Mouse (Mus musculus): ENCODE measurements at regions not wholly inside any gene's neighbourhood (a gene's known extent, or its start where the extent isn't known, plus 50 kb on each side); places are given as distances from the start of the nearest gene placed in this dataset.

GRCm38 (mm10) chr9:117709677-117710076, 80.0 kb upstream of the Rbms3 start:
- TF ChIP-seq POLR2A (IDR thresholded peaks at IDR 0.05; ENCODE audit: insufficient read depth, low read length): no peak
- TF ChIP-seq CTCF (IDR thresholded peaks at IDR 0.05; ENCODE audit: low read depth, low read length): no peak
- TF ChIP-seq EP300 (IDR thresholded peaks at IDR 0.05; ENCODE audit: insufficient read depth, low read depth, low read length): no peak

Measured in ES-Bruce4 (cell line).